Mouse (Mus musculus): ENCODE measurements at regions not wholly inside any gene's neighbourhood (a gene's known extent, or its start where the extent isn't known, plus 50 kb on each side); places are given as distances from the start of the nearest gene placed in this dataset.
A peak's percentile ranks its signal among the peaks of the same experiment; 100 is the strongest.

- H3K4me1 ChIP-seq (ENCODE audit: insufficient read depth, low read length): no peaks in the 10 kb centered on the region
- TF ChIP-seq CTCF (IDR thresholded peaks at IDR 0.05): peak; percentile 64
- H3K36me3 ChIP-seq (ENCODE audit: insufficient read depth, low read length): no peaks in the 10 kb centered on the region
- ATAC-seq (ENCODE audit: low FRiP score): no peak
- H3K4me2 ChIP-seq (ENCODE audit: low read depth, low read length, poor library complexity, severe bottlenecking): no peak overlapping the region
- no peak overlapping the region for H3K27ac ChIP-seq (ENCODE audit: low read depth, low read length)
- no peaks in the 10 kb centered on the region for H3K9me3 ChIP-seq (ENCODE audit: low read length)
- WGBS: 61% methylated on average over 6 of the region's 6 CpGs
- peak; percentile 45 for DNase-seq (ENCODE audit: low spot score)
- H3K4me3 ChIP-seq (ENCODE audit: low read depth, low read length): no peak overlapping the region
- no peak overlapping the region for H3K9ac ChIP-seq (replicated peaks; ENCODE audit: low read length, poor library complexity, severe bottlenecking)
- no peaks in the 10 kb centered on the region for H3K27me3 ChIP-seq (ENCODE audit: insufficient read depth, low read length)
These were observed 54.0 kb downstream of the Kcna5 start for GRCm38 (mm10) chr6:126481257-126481656.

- H3K4me2 ChIP-seq (ENCODE audit: low read depth, low read length, poor library complexity, severe bottlenecking): no peak overlapping the region
- H3K9me3 ChIP-seq (ENCODE audit: low read length): no peaks in the 10 kb centered on the region
- no peaks in the 10 kb centered on the region for H3K27me3 ChIP-seq (ENCODE audit: insufficient read depth, low read length)
- H3K4me1 ChIP-seq (ENCODE audit: insufficient read depth, low read length): no peaks in the 10 kb centered on the region
- H3K36me3 ChIP-seq (ENCODE audit: insufficient read depth, low read length): no peaks in the 10 kb centered on the region
- no peak overlapping the region for H3K9ac ChIP-seq (replicated peaks; ENCODE audit: low read length, poor library complexity, severe bottlenecking)
- WGBS: 14% methylated on average over 2 of the region's 2 CpGs
- no peak overlapping the region for H3K27ac ChIP-seq (ENCODE audit: low read depth, low read length)
- TF ChIP-seq CTCF (IDR thresholded peaks at IDR 0.05): no peak
- H3K4me3 ChIP-seq (ENCODE audit: low read depth, low read length): no peak overlapping the region
- DNase-seq (ENCODE audit: low spot score): no peak
- ATAC-seq (ENCODE audit: low FRiP score): no peak
These were observed 57.7 kb downstream of the Kcna5 start for GRCm38 (mm10) chr6:126477506-126477905.

- ATAC-seq (ENCODE audit: low FRiP score) (no peak), DNase-seq (ENCODE audit: low spot score) (no peak)
- H3K4me2 ChIP-seq (ENCODE audit: low read depth, low read length, poor library complexity, severe bottlenecking): no peak overlapping the region
- no peaks in the 10 kb centered on the region for H3K9me3 ChIP-seq (ENCODE audit: low read length)
- H3K27me3 ChIP-seq (ENCODE audit: insufficient read depth, low read length): no peaks in the 10 kb centered on the region
- H3K4me1 ChIP-seq (ENCODE audit: insufficient read depth, low read length): no peaks in the 10 kb centered on the region
- H3K36me3 ChIP-seq (ENCODE audit: insufficient read depth, low read length): no peaks in the 10 kb centered on the region
- no peak for TF ChIP-seq CTCF (IDR thresholded peaks at IDR 0.05)
- no peak overlapping the region for H3K9ac ChIP-seq (replicated peaks; ENCODE audit: low read length, poor library complexity, severe bottlenecking)
- no peak overlapping the region for H3K27ac ChIP-seq (ENCODE audit: low read depth, low read length)
- H3K4me3 ChIP-seq (ENCODE audit: low read depth, low read length): no peak overlapping the region
- 53% methylated on average over 1 of the region's 1 CpGs for WGBS
These were observed 58.5 kb downstream of the Kcna5 start for GRCm38 (mm10) chr6:126476758-126477157.

GRCm38 (mm10) chr6:126475555-126475954, 59.7 kb downstream of the Kcna5 start:
- peak; percentile 33 for DNase-seq (ENCODE audit: low spot score)
- no peaks in the 10 kb centered on the region for H3K36me3 ChIP-seq (ENCODE audit: insufficient read depth, low read length)
- no peaks in the 10 kb centered on the region for H3K9me3 ChIP-seq (ENCODE audit: low read length)
- no peak for TF ChIP-seq CTCF (IDR thresholded peaks at IDR 0.05)
- WGBS: 85% methylated on average over 8 of the region's 8 CpGs
- no peak for ATAC-seq (ENCODE audit: low FRiP score)
- no peak overlapping the region for H3K27ac ChIP-seq (ENCODE audit: low read depth, low read length)
- no peaks in the 10 kb centered on the region for H3K4me1 ChIP-seq (ENCODE audit: insufficient read depth, low read length)
- no peak overlapping the region for H3K4me2 ChIP-seq (ENCODE audit: low read depth, low read length, poor library complexity, severe bottlenecking)
- H3K9ac ChIP-seq (replicated peaks; ENCODE audit: low read length, poor library complexity, severe bottlenecking): no peak overlapping the region
- H3K4me3 ChIP-seq (ENCODE audit: low read depth, low read length): no peak overlapping the region
- no peaks in the 10 kb centered on the region for H3K27me3 ChIP-seq (ENCODE audit: insufficient read depth, low read length)

- H3K9ac ChIP-seq (replicated peaks; ENCODE audit: low read length, poor library complexity, severe bottlenecking): no peak overlapping the region
- H3K27ac ChIP-seq (ENCODE audit: low read depth, low read length): no peak overlapping the region
- DNase-seq (ENCODE audit: low spot score) (peak; percentile 10), ATAC-seq (ENCODE audit: low FRiP score) (no peak)
- no peaks in the 10 kb centered on the region for H3K36me3 ChIP-seq (ENCODE audit: insufficient read depth, low read length)
- H3K9me3 ChIP-seq (ENCODE audit: low read length): no peaks in the 10 kb centered on the region
- no peak overlapping the region for H3K4me2 ChIP-seq (ENCODE audit: low read depth, low read length, poor library complexity, severe bottlenecking)
- TF ChIP-seq CTCF (IDR thresholded peaks at IDR 0.05): no peak
- H3K4me1 ChIP-seq (ENCODE audit: insufficient read depth, low read length): no peaks in the 10 kb centered on the region
- WGBS: 31% methylated on average over 1 of the region's 1 CpGs
- H3K27me3 ChIP-seq (ENCODE audit: insufficient read depth, low read length): no peaks in the 10 kb centered on the region
- no peak overlapping the region for H3K4me3 ChIP-seq (ENCODE audit: low read depth, low read length)
These were observed 81.5 kb downstream of the Kcna5 start for GRCm38 (mm10) chr6:126453751-126454150.

- TF ChIP-seq CTCF (IDR thresholded peaks at IDR 0.05): peak; percentile 27
- no peak for ATAC-seq (ENCODE audit: low FRiP score)
- DNase-seq (ENCODE audit: low spot score): no peak
- Histone ChIP-seq H3K9ac (replicated peaks; ENCODE audit: low read length, poor library complexity, severe bottlenecking) (no peak overlapping the region), H3K4me1 (ENCODE audit: insufficient read depth, low read length) (no peaks in the 10 kb centered on the region), H3K4me3 (ENCODE audit: low read depth, low read length) (no peak overlapping the region), H3K27ac (ENCODE audit: low read depth, low read length) (no peak overlapping the region), H3K27me3 (ENCODE audit: insufficient read depth, low read length) (no peaks in the 10 kb centered on the region), H3K9me3 (ENCODE audit: low read length) (no peaks in the 10 kb centered on the region), H3K36me3 (ENCODE audit: insufficient read depth, low read length) (no peaks in the 10 kb centered on the region), H3K4me2 (ENCODE audit: low read depth, low read length, poor library complexity, severe bottlenecking) (no peak overlapping the region)
- 39% methylated on average over 3 of the region's 3 CpGs for WGBS
These were observed 89.7 kb downstream of the Kcna5 start for GRCm38 (mm10) chr6:126445519-126445918.

All from midbrain, postnatal 0 days (tissue).